Mouse (Mus musculus) forebrain, postnatal 0 days (tissue): ENCODE data around the gene Lgr4. TPM values are rescaled to one million over a fixed set of nuclear protein-coding genes. Genes with fewer than 3 reads are reported as not detected.

Experiments
- ATAC-seq: fragments of 200-750 bp; cut with Nextera tagmentation; 2 replicates; pipeline ENCODE4 v1.8.0; 2017; ENCODE audit warnings: mild to moderate bottlenecking, moderate library complexity
- DNase-seq: peaks from one replicate; pipeline ENCODE4 v3.0.0-alpha.2; 2015
- H3K27ac ChIP-seq: fragments of 300-500 bp; sonication (generic); 2 replicates; pipeline ENCODE4 v1.5.1; 2014; ENCODE audit warnings: low read depth, mild to moderate bottlenecking, antibody characterized with exemption, low read length, moderate library complexity, mixed read lengths
- H3K27me3 ChIP-seq: fragments of 300-500 bp; sonication (generic); 2 replicates; pipeline ENCODE4 v1.6.1; 2014; ENCODE audit warnings: mild to moderate bottlenecking, low read length, mixed read lengths; ENCODE audit not compliant: insufficient read depth
- H3K36me3 ChIP-seq: fragments of 300-500 bp; sonication (generic); 2 replicates; pipeline ENCODE4 v1.6.1; 2014; ENCODE audit warnings: mild to moderate bottlenecking, moderate library complexity; ENCODE audit not compliant: insufficient read depth
- H3K4me1 ChIP-seq: fragments of 300-500 bp; sonication (generic); 2 replicates; pipeline ENCODE4 v1.6.1; 2014; ENCODE audit warnings: antibody characterized with exemption; ENCODE audit not compliant: insufficient read depth
- H3K4me2 ChIP-seq: fragments of 300-500 bp; sonication (generic); 2 replicates; pipeline ENCODE4 v1.6.1; 2014; ENCODE audit warnings: low read depth, mild to moderate bottlenecking, moderate library complexity
- H3K4me3 ChIP-seq: fragments of 300-500 bp; sonication (generic); 2 replicates; pipeline ENCODE4 v1.5.1; 2014; ENCODE audit warnings: low read depth, low read length, mixed read lengths
- H3K9ac ChIP-seq: fragments of 300-500 bp; sonication (generic); 2 replicates; pipeline ENCODE4 v1.6.1; 2014; ENCODE audit warnings: mild to moderate bottlenecking
- H3K9me3 ChIP-seq: fragments of 300-500 bp; sonication (generic); 2 replicates; pipeline ENCODE4 v1.6.1; 2016; ENCODE audit warnings: low read length
- CTCF ChIP-seq: sonication (generic); IDR thresholded peaks from 2 replicates; pipeline ENCODE4 v1.5.1; 2016; ENCODE audit warnings: antibody characterized with exemption, control low read depth, low read depth
- WGBS: fragments of 180-500 bp; shearing (Covaris S2); extraction: QIAGEN DNeasy Blood & Tissue Kit; methylation state at CpG from one replicate; pipeline ENCODE4 v1.1.7; 2014; 5-methylcytosine and 5-hydroxymethylcytosine counted together
- polyA plus RNA-seq: library from polyadenylated mRNA; unstranded; fragments of >200 nt; fragmentation: Nextera tagmentation; extraction: Ambion mirVana; gene quantifications from 2 replicates; pipeline ENCODE4 v1.2.1, GENCODE M21; 2015
- total RNA-seq: library from RNA; depleted of rRNA; stranded (reverse); fragments of >200 nt; gene quantifications from 2 replicates; pipeline ENCODE4 v1.2.3, GENCODE M21; 2014; rRNA removed

Gene Lgr4
- total and polyA plus RNA-seq, 2 experiments from 2014 or later: 5.6 to 26.7 TPM

DNA sequence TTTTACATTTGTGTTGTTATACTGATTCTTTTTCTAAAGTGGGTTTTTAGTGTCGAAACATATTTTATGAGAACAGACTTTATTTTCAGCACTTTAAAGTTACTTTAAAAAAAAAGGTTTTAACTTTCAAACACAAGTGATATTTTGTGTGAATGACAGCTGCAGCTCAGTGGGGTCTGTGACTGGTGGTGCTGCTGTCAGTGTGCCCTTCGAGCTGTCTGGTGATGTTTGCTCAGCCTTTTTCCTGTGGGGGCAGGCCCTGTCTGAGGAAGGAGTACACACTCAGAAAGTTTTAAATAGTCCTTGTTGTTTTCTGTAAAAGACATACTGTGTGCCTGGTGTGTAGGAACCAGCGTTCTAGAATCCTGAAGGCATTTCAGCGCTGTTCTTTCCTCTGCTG, 119.2 kb downstream of the Lgr4 start:
- 78% methylated on average over 4 of the region's 4 CpGs for WGBS
- no peak for TF ChIP-seq CTCF
- ATAC-seq: no peak

DNA sequence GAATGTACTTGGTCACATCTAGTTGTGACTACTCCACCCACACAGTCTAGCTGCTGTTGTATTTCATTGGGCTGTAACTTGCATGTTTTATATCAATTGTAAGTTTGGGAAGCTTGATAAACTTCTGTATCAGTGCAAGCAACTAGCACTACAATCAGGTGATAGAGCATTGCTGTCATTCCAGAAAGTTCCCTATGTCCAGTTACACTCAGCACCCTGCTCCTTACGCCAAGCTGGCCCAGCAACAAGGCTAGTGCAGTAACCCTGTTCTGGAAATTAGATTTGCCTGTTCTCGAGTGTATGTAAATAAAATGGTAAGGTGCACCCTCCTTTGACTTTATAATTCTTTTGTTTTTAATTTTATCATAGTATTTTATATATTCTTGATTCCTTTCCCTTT, 119.8 kb downstream of the Lgr4 start:
- peaks cover 16% of the 10 kb centered on the region for H3K36me3 ChIP-seq
- no peaks in the 10 kb centered on the region for H3K4me1 ChIP-seq
- H3K4me3 ChIP-seq: no peak overlapping the region
- no peak for TF ChIP-seq CTCF
- no peak for ATAC-seq
- H3K9me3 ChIP-seq: no peaks in the 10 kb centered on the region
- no peak overlapping the region for H3K9ac ChIP-seq
- no peak overlapping the region for H3K27ac ChIP-seq
- no peak for DNase-seq
- WGBS: 95% methylated on average over 2 of the region's 2 CpGs
- no peaks in the 10 kb centered on the region for H3K27me3 ChIP-seq
- no peak overlapping the region for H3K4me2 ChIP-seq

More for the DNA sequence above, 119.2 kb downstream of the Lgr4 start:
- Histone ChIP-seq H3K27me3 (no peaks in the 10 kb centered on the region), H3K4me3 (no peak overlapping the region), H3K9me3 (no peaks in the 10 kb centered on the region), H3K36me3 (peaks cover 15% of the 10 kb centered on the region), H3K4me1 (no peaks in the 10 kb centered on the region), H3K9ac (no peak overlapping the region), H3K27ac (no peak overlapping the region), H3K4me2 (no peak overlapping the region)
- DNase-seq: no peak

DNA sequence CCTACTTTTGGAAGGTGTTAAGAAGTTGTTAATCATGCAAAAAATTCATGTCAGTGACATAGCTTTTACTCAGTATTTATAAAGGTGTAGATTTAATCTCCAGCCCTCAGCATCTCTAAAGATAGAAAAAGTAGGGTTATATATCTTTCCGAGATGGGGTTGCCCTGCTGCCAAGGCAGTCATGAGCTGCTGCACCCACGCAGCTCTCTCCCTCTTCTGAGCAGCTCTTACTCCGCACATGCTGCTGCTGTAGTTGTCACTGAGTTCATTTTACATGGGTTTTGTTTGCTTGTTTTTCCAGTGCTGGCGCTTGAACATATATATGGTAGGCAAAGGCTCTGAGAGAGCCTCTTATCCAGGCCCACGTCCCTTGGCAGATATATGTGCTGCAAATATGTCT, 120.9 kb downstream of the Lgr4 start:
- no peaks in the 10 kb centered on the region for H3K9me3 ChIP-seq
- peaks cover 14% of the 10 kb centered on the region for H3K36me3 ChIP-seq
- no peak overlapping the region for H3K4me2 ChIP-seq
- no peak for DNase-seq
- H3K4me1 ChIP-seq: no peaks in the 10 kb centered on the region
- whole genome bisulfite sequencing: 89% methylated on average over 5 of the region's 5 CpGs
- H3K9ac ChIP-seq: no peak overlapping the region
- H3K4me3 ChIP-seq: no peak overlapping the region
- no peak for TF ChIP-seq CTCF
- no peak overlapping the region for H3K27ac ChIP-seq
- no peak for ATAC-seq
- no peaks in the 10 kb centered on the region for H3K27me3 ChIP-seq

DNA sequence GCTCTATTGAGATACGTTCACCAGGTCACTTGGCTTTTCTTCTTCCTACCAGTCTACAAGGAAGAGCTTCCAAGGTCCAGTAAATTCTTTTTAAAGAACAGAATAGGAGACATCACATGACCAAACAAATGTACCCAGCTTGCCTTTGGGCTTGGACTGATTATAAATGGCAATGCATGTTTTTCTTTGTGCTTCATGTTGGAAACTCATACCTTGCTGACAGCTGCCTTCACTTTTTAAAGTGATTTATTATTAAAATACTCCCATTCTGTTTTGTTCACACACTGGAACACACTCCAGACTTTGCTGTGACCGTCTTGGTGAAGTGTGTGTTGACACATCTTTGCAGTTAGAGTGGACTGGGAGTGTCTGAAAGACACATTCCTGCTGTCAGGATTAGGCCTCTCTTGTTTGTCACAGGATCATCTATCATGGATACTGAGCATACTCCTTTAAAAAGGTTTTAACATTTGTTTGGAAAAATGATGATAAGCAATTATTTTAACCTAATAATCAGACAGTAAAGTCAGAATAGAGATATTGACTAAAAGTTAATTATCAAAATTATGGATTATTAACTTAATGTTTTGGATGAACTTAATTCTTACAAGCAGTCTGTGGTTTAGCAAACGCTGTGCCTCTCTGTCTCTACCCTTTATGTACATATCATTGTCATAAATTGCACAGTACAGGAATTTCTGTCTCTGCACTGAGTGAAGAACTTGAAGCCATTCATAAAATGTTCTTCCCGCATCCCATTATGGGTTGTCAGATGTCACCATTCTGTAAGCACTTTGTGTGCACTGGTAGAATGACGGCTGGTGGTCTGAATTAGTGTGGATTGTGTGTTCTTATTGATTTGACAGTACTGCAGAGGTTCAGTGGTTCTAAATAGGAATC, 125.7 kb downstream of the Lgr4 start:
- Histone ChIP-seq H3K27me3 (no peaks in the 10 kb centered on the region), H3K4me2 (no peak overlapping the region), H3K27ac (no peak overlapping the region), H3K36me3 (peaks cover 4% of the 10 kb centered on the region), H3K4me3 (no peak overlapping the region), H3K9ac (no peak overlapping the region), H3K4me1 (no peaks in the 10 kb centered on the region), H3K9me3 (no peaks in the 10 kb centered on the region)
- no peak for ATAC-seq
- no peak for DNase-seq
- WGBS: 60% methylated on average over 5 of the region's 5 CpGs
- no peak for TF ChIP-seq CTCF

DNA sequence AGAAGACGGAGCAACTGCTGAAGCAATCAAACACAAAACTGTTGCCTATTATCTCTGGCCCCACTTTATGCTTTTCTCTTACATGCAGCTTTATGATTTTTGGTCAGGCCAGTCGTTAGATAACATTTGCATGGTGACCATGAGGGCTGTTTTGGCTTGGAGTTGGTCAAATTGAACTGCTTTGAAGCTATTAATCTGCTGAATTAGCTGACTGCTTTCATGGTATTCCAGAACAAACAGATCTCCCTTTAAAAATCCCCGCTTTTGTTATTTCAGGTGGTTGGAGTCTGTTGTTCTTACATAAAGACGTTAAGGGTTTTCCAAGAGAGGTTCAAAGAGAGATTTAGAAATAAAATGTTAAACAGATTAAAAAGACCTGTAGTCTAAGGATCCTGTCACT, 141.0 kb downstream of the Lgr4 start:
- H3K27ac ChIP-seq: no peak overlapping the region
- H3K4me1 ChIP-seq: no peaks in the 10 kb centered on the region
- no peak for TF ChIP-seq CTCF
- ATAC-seq (no peak), DNase-seq (no peak)
- H3K4me2 ChIP-seq: no peak overlapping the region
- no peaks in the 10 kb centered on the region for H3K27me3 ChIP-seq
- H3K36me3 ChIP-seq: no peaks in the 10 kb centered on the region
- H3K9ac ChIP-seq: no peak overlapping the region
- H3K4me3 ChIP-seq: no peak overlapping the region
- 32% methylated on average over 4 of the region's 4 CpGs for WGBS
- H3K9me3 ChIP-seq: no peaks in the 10 kb centered on the region

DNA sequence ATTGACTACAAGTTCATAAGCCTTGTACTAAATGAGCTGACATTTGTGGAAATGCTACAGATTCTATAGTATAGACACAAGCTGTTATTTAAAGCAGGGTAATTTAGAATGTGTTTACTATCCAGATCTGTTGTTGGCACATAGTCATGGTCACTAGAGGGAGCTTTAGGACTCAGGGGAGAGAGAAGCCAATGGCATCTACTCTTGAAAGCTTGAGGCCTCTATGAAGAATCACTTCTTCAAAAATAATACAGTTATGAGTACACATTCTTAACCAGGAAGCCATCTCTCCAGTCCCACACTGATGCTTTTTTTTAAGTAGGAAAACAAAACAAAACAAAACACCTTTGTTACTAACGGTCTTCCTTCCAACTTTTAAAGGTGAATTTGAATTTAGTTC, 145.7 kb downstream of the Lgr4 start:
- H3K4me3 ChIP-seq: no peak overlapping the region
- H3K9me3 ChIP-seq: no peaks in the 10 kb centered on the region
- H3K4me2 ChIP-seq: no peak overlapping the region
- no peaks in the 10 kb centered on the region for H3K27me3 ChIP-seq
- TF ChIP-seq CTCF: no peak
- no peaks in the 10 kb centered on the region for H3K36me3 ChIP-seq
- DNase-seq: no peak
- ATAC-seq: no peak
- H3K9ac ChIP-seq: no peak overlapping the region
- no peaks in the 10 kb centered on the region for H3K4me1 ChIP-seq
- H3K27ac ChIP-seq: no peak overlapping the region
- 86% methylated on average over 1 of the region's 1 CpGs for WGBS

Other genes starting within 250 kb of the Lgr4 start
- gene Bdnf, start 242.9 kb upstream of the Lgr4 start, total RNA-seq: 4.6 and 8.0 TPM in 2 replicates
- gene Bdnf, start 242.9 kb upstream of the Lgr4 start, polyA plus RNA-seq: 3.6 and 6.0 TPM in 2 replicates
- gene Lin7c, start 26.8 kb upstream of the Lgr4 start, total RNA-seq: 205 and 283 TPM in 2 replicates
- gene Lin7c, start 26.8 kb upstream of the Lgr4 start, polyA plus RNA-seq: 138 and 175 TPM in 2 replicates
- 27.3 and 27.5 TPM in 2 replicates for gene Ccdc34, start 100.2 kb downstream of the Lgr4 start, total RNA-seq
- gene Ccdc34, start 100.2 kb downstream of the Lgr4 start, polyA plus RNA-seq: 26.6 and 27.3 TPM in 2 replicates